Mouse (Mus musculus): ENCODE data around the gene Cfap157.

Cfap157 gene

DNA sequence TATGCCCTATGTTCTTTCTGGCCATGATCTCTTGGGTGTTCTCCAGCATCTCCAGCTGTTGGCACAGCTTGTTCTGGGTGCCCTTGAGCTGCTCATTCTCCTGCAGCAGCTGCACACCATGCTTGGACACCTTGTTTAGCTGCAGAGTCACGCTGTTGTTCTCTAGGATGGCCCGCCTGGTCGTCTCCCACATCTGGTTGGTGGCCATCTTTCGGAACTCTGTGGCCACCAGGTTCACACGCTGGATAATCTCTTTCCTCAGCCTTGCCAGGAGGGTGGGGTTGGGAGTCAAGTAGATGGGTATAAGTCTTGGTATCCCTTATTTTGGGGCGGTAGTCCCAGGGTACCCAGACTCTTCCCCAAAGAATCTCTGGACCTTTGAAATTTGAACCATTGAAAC is 4.5 kb downstream of the Cfap157 start:
- no peak for DNase-seq (ENCODE audit: low read depth)

DNA sequence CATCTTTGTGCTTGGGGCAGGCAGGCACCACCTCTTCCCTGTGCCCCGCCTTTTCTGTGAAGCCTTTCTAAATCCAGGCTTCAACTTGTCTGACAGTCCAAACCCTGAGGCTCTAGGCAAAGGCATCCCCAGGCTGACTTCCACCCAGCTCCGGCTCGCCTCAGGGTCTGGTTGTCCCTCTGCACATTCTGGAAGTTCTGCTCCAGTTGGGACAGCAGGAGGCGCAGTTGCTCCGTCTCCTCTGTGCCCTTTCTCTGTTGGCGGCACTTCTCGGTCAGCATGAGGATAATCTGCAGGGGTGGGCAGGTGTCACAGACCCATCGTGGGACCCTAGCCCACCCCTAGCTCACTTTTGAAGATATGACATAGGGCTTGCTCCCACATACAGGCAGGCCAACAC is 5.1 kb downstream of the Cfap157 start:
- DNase-seq (ENCODE audit: low read depth): peak; percentile 56

DNA sequence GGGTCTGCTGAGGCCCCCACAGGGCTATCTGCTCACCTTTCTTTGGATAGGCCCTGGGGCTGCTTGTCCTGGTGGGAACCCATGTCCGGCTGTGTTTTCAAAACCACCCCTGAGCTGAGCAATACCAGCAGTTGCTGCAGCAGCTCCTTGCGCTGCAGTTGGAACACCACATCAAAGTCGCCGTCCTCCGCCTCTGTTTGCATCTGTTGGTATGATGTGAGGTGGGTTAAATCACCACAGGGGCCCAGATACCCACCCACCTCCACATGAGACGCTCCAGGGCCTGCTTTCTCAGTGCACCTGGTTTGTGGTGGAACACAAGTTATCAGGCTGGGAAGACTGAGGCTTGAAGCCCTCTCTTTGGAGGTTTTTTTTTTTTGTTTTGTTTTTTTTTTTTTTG is 6.1 kb downstream of the Cfap157 start:
- DNase-seq (ENCODE audit: low read depth): peak; percentile 53

GRCm38 (mm10) chr2:32776192-32776591 is 8.0 kb downstream of the Cfap157 start:
- DNase-seq (ENCODE audit: low read depth): no peak

DNA sequence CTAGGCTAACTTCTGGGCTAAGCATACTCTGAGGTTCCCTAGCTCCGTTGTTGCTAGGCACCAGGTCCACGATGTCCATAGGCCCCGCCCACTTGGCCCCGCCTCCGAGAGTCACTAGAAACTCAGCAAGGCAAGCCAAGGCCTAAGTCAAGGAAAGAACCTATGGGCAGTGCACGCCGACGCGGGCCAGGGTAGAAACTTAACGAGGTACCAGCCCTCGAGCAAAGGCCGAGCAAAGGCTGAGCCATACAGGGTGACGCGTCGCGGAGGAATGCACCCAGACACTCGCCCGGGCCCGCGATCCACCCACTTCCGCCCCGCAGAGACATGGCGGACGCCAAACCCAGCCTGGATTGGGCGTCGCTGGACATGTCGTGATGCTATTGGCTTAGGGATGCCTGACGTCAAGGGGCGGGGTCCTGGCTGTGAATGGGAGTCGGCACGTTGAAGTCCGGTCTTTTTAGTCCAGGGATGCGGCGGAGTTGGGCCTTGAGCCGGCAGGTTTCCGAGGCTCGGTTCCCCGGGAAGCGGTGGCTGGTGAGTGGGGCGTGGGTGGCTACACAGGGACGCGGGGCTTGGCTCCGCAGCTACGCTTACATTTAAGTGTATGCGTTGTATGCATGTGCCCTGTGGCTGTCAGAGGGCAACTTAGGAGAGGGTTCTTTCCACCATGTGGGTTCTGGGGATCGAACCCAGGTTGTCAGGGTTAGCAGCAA is 8.7 kb downstream of the Cfap157 start, which contains the start of the genes Ttc16 and Ptrh1:
Gene Ttc16 (minus strand): TSS at position 275 of the 716 bp plus-strand sequence.
Gene Ptrh1 (plus strand): TSS at position 428 of the 716 bp plus-strand sequence.
- peak; percentile 97 for DNase-seq (ENCODE audit: low read depth)

DNA sequence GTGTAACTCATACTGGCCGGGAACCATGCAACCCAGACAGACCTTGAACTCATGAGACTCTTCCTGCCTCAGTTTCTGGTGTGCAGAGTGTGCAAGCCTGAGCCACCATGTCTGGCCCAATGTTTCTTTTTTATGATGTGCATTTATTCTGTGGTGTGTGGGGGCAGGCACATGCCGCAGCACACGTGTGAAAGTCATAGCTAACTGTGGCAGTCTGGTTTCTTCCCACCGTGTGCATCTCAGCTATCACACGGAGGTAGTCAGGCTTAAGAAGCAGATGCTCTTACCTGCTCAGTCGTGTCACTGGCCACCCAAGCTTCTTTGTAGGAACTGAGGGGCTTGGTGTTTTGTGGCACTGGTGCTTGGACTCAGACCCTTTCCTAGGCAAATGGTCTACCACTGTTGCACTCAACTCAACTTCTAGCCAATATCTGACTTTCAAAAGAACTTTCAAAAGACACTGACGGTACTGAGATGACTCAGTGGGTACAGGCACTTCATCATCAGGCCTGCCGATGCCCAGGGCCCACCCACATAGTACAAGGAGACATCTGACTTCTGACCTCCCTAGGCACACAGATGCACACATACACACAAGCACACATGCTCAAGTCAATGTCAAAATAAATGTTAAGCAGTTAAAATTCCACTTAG is 11.5 kb downstream of the Cfap157 start:
- DNase-seq (ENCODE audit: low read depth): no peak

GRCm38 (mm10) chr2:32771886-32772285 is 12.3 kb downstream of the Cfap157 start:
- no peak for DNase-seq (ENCODE audit: low read depth)

DNA sequence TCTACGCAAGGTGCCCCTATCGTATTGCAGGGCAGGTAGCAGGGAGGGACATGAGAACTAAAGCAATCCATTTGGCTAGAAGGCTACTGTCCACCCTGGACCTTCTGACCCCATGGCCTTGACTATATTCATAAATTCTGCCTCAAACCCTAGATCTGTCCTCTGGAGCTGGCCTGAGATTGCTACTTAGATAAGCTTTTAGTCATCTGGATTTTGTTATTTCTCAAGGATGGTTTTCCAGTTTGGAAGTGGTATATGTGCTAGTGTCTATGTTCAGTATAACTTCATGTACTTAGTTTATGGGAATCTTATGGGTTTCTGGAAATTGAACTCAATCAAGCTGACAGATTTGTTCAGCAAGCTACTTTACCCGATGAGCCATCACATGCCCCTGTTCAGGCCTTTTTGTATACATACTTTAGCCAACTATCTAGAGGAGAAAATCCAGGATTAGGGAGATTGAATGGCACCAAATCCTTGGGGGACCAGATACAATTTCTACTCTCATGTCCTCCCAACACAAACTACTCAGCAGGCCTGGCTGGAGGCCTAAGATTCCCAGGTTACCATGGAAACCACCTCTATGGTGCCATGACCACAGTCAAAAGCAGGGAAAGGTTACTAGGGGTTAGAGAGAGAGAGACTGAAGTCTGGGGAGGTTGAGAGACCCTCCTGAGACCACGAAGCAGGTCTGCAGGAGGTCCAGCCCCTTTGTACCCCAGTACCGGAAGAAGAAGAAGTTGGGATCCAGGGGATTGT is 14.7 kb downstream of the Cfap157 start:
- no peak for DNase-seq (ENCODE audit: low read depth)

DNA sequence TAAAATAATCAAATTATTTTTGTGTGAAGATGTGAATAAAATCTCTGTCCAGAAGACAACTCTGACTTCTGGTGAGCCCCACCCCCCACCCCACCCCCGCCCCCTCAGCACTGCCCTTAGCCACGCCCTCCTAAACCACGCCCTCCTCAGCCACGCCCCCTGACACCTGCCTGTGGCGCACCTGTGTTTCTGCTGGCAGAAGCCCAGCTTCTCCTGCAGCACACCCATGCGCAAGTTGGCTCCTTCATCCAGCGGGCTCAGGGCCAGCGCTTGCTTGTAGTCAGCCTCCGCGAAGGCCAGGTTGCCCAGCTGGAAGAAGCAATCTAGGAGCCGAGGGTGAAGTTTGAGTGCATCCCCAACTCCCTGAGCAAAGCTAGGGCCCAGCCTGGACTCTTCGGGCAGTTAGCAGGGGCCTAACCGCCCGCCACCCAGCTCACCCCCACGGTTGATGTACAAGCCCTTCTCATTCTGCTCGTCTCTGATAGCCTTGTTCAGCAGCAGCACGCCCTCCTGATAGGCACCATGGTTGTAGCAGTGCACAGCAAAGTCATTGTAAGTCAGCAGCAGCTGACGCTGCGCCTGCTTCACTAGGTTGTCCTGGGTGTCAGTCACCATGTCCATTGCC is 15.5 kb downstream of the Cfap157 start:
- no peak for DNase-seq (ENCODE audit: low read depth)

- DNase-seq (ENCODE audit: low read depth): no peak
Measured at GRCm38 (mm10) chr2:32767241-32767640, 17.0 kb downstream of the Cfap157 start.

GRCm38 (mm10) chr2:32763353-32763752 is 20.9 kb downstream of the Cfap157 start:
- no peak for DNase-seq (ENCODE audit: low read depth)

DNA sequence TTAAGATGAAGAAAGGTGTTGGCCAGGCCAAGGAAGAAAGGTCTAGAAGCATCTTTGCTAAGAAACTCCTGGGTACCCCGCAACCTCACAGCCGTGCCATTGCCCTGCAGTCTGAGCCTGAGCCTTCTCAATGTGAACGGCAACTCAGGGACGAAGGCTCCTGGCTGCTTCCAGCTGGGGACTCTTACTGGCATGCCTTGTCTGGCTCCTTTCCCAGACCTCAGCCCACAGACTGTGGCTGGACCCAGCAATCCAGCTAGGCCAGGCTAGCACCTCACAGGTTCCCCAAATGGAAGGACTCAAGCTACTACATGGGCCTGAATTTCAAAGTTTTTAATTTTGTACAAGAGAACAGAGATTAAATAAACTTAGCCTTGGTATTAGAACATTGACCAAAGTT is 22.4 kb downstream of the Cfap157 start:
- no peak for DNase-seq (ENCODE audit: low read depth)

DNA sequence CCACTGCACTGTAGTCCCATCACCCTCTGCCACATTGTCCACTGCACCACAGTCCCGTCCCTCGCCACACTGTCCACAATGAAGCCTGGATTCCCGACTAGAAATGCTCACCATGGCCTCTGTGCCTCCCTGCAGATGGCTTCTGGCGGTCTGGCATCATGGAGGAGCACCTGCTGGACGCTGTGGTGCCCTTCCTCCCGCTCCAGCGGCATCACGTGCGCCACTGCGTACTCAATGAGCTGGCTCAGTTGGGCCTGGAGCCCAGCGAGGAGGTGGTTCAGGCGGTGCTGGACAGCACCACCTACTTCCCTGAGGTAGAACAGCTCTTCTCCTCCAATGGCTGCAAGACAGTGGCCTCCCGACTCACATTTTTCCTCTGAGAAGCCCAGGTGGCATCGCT is 22.9 kb downstream of the Cfap157 start:
- no peak for DNase-seq (ENCODE audit: low read depth)

DNA sequence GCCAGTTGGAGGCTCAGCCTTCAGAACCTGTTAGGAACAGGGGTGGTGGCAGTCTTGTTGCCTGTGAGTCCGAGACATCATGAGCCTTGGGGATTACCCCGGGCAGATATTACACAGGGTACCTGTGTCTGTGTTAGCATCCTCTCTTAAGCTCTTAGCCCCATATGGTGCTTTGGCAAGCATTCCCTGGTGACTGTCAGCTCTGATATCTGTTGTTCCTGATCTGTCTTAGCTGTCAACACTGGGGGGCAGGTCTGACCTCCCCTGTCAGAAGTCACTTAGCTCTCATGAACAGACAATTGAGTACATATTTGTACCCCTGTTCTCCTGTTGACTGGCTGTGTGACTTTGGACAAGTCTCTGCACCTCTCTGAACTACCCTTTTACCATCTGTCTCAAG is 25.2 kb downstream of the Cfap157 start:
- DNase-seq (ENCODE audit: low read depth): no peak

GRCm38 (mm10) chr2:32758503-32758902 is 25.7 kb downstream of the Cfap157 start:
- DNase-seq (ENCODE audit: low read depth): no peak

GRCm38 (mm10) chr2:32757056-32757845 is 27.0 kb downstream of the Cfap157 start, which contains the start of gene Tor2a:
TSS of gene Tor2a (plus strand) at chr2:32757234.
- DNase-seq (ENCODE audit: low read depth): peak; percentile 98

DNA sequence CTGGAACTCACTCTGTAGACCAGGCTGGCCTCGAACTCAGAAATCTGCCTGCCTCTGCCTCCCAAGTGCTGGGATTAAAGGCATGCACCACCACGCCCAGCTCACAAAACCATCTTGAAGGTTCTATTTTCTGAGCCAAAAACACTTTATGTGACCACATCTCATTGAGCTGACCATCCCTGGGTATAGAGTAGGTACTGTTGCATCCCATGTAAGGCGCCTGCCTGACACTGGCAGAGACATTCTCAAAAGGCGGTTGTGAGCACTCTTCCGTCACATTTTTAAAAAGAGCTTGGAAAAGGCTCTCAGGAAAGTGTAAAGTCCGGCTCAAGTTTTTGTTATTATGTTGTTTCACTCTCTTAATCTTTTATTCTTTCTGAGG is 27.6 kb downstream of the Cfap157 start:
- no peak for DNase-seq (ENCODE audit: low read depth)

GRCm38 (mm10) chr2:32752181-32752580 is 32.0 kb downstream of the Cfap157 start:
- DNase-seq (ENCODE audit: low read depth): no peak

DNA sequence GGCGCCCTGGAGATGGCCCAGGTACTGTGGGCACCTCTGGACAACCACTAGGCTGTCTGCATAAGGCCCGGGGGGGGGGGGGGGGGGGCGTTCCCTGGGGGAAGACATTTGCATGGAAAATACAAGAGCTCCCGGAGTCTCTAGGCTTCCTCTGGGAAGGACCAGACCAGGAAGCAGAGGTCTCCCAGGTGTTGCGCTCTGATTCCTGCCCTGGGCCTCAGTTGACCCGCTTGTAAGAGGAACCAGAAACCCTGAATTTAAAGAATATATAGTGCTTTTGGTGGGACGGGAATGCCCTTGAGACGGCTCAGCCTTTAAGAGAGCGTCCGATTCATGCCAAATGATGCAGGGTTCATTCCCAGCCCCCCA is 32.6 kb downstream of the Cfap157 start:
- no peak for DNase-seq (ENCODE audit: low read depth)

GRCm38 (mm10) chr2:32750887-32751664 is 33.2 kb downstream of the Cfap157 start:
- no peak for DNase-seq (ENCODE audit: low read depth)

DNA sequence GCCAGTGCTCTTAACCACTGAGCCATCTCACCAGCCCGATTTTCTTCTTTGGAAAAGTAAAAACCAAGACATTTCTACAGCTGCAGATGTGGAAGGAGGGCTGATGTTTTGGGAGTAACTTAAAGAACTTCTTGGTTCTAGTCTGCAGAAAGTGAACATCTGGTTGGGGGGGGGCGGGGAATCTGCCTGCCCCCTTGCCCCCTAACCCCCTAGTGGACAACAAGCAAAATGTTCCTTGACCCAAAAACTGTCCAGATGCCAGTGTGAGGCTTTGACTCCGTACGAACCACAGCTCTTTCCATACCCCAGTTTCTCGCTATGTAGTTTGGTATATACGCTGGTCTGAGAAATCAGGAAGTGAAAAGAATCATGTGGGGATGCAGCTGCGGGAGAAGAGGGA is 34.0 kb downstream of the Cfap157 start:
- DNase-seq (ENCODE audit: low read depth): no peak
